Mouse (Mus musculus) embryonic facial prominence, embryonic 10.5 days (tissue): Measurements from ENCODE around the gene Gcnt2. TPM values are rescaled to one million over a fixed set of nuclear protein-coding genes. Genes with fewer than 3 reads are reported as not detected.
"Not testable (repeated sequence)": the region's sequence is repeated elsewhere in the genome, so short reads cannot be mapped to it uniquely, and the experiment has no call there.

Source experiments
- DNase-seq: peaks from one replicate; pipeline ENCODE4 v3.0.0-alpha.2; 2017; ENCODE audit warnings: low spot score
- H3K27ac ChIP-seq: fragments of 300-500 bp; sonication (generic); replicated peaks from 2 replicates; pipeline ENCODE4 v1.5.1; 2016; ENCODE audit warnings: mild to moderate bottlenecking
- H3K27me3 ChIP-seq: fragments of 300-500 bp; sonication (generic); replicated peaks from 2 replicates; pipeline ENCODE4 v1.6.1; 2016; ENCODE audit warnings: low read depth, mild to moderate bottlenecking; ENCODE audit not compliant: poor library complexity, severe bottlenecking
- H3K36me3 ChIP-seq: fragments of 300-500 bp; sonication (generic); replicated peaks from 2 replicates; pipeline ENCODE4 v1.6.1; 2016; ENCODE audit warnings: mild to moderate bottlenecking, moderate library complexity
- H3K4me1 ChIP-seq: fragments of 300-500 bp; sonication (generic); 2 replicates; pipeline ENCODE4 v1.6.1; 2016
- H3K4me3 ChIP-seq: fragments of 300-500 bp; sonication (generic); 2 replicates; pipeline ENCODE4 v1.5.1; 2016; ENCODE audit warnings: mild to moderate bottlenecking, moderate library complexity
- H3K9me3 ChIP-seq: fragments of 300-500 bp; sonication (generic); 2 replicates; pipeline ENCODE4 v1.6.1; 2016; ENCODE audit warnings: mild to moderate bottlenecking
- WGBS: fragments of 180-500 bp; shearing (Covaris S2); methylation state at CpG from one replicate; pipeline ENCODE4 v1.1.7; 2016; 5-methylcytosine and 5-hydroxymethylcytosine counted together
- polyA plus RNA-seq: library from polyadenylated mRNA; unstranded; fragments of >200 nt; fragmentation: Nextera tagmentation; extraction: Ambion mirVana; gene quantifications from 2 replicates; pipeline ENCODE4 v1.2.1, GENCODE M21; 2016

Gcnt2 gene
- polyA plus RNA-seq, 1 experiment from 2014 or later: 2.9 TPM

DNA sequence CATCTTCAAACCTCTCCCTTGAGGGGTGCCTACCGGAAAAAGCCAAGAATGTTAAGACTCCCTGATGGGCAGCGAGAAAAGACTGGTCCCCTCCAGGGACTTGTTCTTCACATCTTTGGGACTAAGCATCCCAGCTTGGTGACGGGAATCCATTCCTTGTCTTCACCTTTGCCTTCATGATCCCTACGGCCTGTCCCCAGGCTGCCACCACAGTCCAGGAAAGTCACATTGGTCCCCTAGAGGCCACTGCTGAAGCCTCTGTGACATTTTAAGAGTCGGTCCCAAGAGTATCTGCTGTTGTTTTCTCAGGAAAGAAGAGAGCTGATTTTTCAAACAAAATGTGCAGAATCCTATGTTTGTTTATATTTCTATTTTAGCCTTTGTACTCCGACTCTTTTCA is 52.4 kb downstream of the Gcnt2 start:
- H3K4me3 ChIP-seq: no peak overlapping the region
- no peak overlapping the region for H3K27ac ChIP-seq
- 82% methylated on average over 6 of the region's 6 CpGs for whole genome bisulfite sequencing
- peaks cover 21% of the 10 kb centered on the region for H3K27me3 ChIP-seq
- DNase-seq: no peak
- H3K9me3 ChIP-seq: no peaks in the 10 kb centered on the region
- peaks cover 15% of the 10 kb centered on the region for H3K4me1 ChIP-seq
- H3K36me3 ChIP-seq: no peaks in the 10 kb centered on the region

GRCm38 (mm10) chr13:40913395-40914018 is 54.0 kb downstream of the Gcnt2 start:
- DNase-seq: no peak
- H3K27me3 ChIP-seq: peaks cover 36% of the 10 kb centered on the region
- H3K4me3 ChIP-seq: no peak overlapping the region
- H3K4me1 ChIP-seq: peaks cover 26% of the 10 kb centered on the region
- H3K36me3 ChIP-seq: no peaks in the 10 kb centered on the region
- no peaks in the 10 kb centered on the region for H3K9me3 ChIP-seq
- H3K27ac ChIP-seq: no peak overlapping the region
- WGBS: 92% methylated on average over 14 of the region's 14 CpGs

- Histone ChIP-seq H3K27me3 (peaks cover 42% of the 10 kb centered on the region), H3K36me3 (no peaks in the 10 kb centered on the region), H3K27ac (no peak overlapping the region), H3K4me1 (peaks cover 28% of the 10 kb centered on the region), H3K4me3 (no peak overlapping the region), H3K9me3 (no peaks in the 10 kb centered on the region)
- no peak for DNase-seq
- WGBS: 88% methylated on average over 4 of the region's 4 CpGs
Measured at GRCm38 (mm10) chr13:40914053-40914585, 54.6 kb downstream of the Gcnt2 start.

GRCm38 (mm10) chr13:40916321-40917160 is 57.0 kb downstream of the Gcnt2 start:
- peak overlapping the region; percentile 56 for H3K4me3 ChIP-seq
- 7% methylated on average over 21 of the region's 21 CpGs for WGBS
- 0 out of 2 replicates have a peak overlapping the region, but pooled peaks have one; percentile 19 for H3K27ac ChIP-seq
- peak; percentile 26 for DNase-seq
- no peaks in the 10 kb centered on the region for H3K36me3 ChIP-seq
- peaks cover 66% of the 10 kb centered on the region for H3K27me3 ChIP-seq
- H3K9me3 ChIP-seq: no peaks in the 10 kb centered on the region
- peaks cover 28% of the 10 kb centered on the region for H3K4me1 ChIP-seq

DNA sequence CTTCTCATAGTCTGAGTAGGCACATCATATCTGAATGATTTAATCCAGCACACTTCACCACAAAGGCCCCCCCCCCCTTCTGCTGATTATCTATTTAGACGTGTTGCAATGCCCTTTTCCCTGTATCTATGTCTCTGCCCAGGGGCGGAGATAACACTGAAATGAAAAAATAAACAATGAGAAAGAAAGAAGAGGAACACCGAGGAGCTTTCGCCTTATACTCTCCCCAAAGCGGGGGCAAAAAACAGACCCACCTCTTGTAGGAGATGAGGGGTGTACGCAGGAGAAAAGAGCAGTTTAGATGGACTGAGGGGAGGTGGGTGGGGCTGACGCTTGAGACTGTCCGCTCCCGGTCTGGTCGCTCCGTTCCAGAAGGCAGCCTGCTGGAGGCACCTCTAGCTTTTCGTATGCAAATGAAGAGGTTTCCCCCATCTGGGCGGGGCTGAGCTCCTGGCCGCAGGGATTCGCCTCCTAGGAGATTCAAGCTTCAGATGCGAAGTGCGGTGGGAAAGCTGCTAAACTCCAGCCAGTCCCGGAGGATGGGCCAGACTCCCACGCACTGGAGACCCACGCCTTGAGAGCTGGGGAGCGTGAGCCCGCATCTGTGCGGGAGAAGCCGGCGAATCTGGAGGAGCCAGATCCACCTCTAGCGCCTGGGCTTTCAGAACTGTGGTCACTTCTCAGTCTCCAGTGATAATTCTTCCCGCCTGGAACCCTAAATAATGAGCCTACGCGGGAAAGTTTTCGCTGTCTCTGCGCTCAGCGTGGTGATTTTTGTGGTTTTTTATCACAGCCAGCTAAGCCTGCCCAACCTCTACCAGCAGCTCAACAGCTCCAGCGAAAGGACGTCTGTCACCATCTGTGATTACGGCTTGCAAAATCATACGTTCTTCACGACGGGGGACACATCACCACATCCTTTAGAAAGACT is 57.9 kb downstream of the Gcnt2 start:
- WGBS: under 1% methylated on average over 38 of the region's 38 CpGs
- peak overlapping the region; percentile 31; the same call in 1 of the 2 replicates for H3K27ac ChIP-seq

DNA sequence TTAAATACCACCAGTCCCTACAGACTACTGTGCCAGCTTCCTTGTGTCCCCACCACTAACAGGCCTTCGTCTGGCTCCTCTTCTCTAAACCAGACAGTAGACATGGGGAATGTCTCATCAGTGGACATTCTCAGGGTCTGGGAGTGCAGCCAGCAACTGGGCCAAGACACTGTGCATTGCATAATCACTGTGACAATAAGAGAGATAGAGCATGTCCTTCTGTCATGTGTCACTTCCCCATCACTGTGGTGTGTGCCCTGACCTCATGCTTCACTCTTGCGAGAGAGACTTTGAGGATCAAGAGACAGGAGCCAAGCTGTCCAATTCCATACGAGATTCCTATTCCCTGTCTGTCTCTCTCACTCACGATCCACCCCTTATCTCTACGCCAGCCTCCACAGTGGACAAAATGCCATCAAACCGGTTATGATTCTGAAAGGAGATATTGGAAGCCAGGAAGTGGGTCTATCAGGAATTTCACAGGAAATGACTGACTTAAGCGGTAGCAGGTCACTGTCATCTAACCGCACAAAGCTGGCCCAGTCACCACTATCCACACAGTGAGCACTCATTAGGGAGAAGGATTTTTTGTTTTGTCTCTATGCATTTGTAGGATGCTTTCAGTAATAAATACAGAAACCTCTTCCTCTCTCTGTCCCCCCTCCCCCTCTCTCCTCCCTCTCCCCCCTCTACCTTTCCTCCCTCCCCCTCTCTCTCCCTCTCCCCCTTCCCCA is 61.9 kb downstream of the Gcnt2 start:
- DNase-seq: no peak
- 71% methylated on average over 8 of the region's 8 CpGs for WGBS
- H3K4me3 ChIP-seq: no peak overlapping the region

More for the DNA sequence above, 57.9 kb downstream of the Gcnt2 start:
- H3K36me3 ChIP-seq: no peaks in the 10 kb centered on the region
- peak; percentile 77 for DNase-seq
- no peaks in the 10 kb centered on the region for H3K9me3 ChIP-seq
- H3K27me3 ChIP-seq: peaks cover 71% of the 10 kb centered on the region
- H3K4me3 ChIP-seq: peak overlapping the region; percentile 56
- peaks cover 28% of the 10 kb centered on the region for H3K4me1 ChIP-seq

GRCm38 (mm10) chr13:40922311-40922877 is 62.8 kb downstream of the Gcnt2 start:
- Histone ChIP-seq H3K27me3 (peaks cover 45% of the 10 kb centered on the region), H3K27ac (no peak overlapping the region), H3K4me3 (no peak overlapping the region), H3K36me3 (no peaks in the 10 kb centered on the region), H3K9me3 (no peaks in the 10 kb centered on the region), H3K4me1 (peaks cover 16% of the 10 kb centered on the region)
- DNase-seq: no peak
- WGBS: 77% methylated on average over 11 of the region's 11 CpGs

More for the DNA sequence above, 61.9 kb downstream of the Gcnt2 start:
- H3K27ac ChIP-seq: no peak overlapping the region
- H3K36me3 ChIP-seq: no peaks in the 10 kb centered on the region
- peaks cover 25% of the 10 kb centered on the region for H3K4me1 ChIP-seq
- H3K9me3 ChIP-seq: no peaks in the 10 kb centered on the region
- H3K27me3 ChIP-seq: peaks cover 54% of the 10 kb centered on the region

GRCm38 (mm10) chr13:40923756-40924315 is 64.3 kb downstream of the Gcnt2 start:
- no peak for DNase-seq
- WGBS: 34% methylated on average over 4 of the region's 4 CpGs
- H3K4me1 ChIP-seq: peaks cover 3% of the 10 kb centered on the region; the same call in 1 of the 2 replicates

GRCm38 (mm10) chr13:40928192-40928898 is 68.8 kb downstream of the Gcnt2 start:
- no peaks in the 10 kb centered on the region for H3K9me3 ChIP-seq
- no peak for DNase-seq
- H3K27me3 ChIP-seq: no peaks in the 10 kb centered on the region
- peaks cover 3% of the 10 kb centered on the region; the same call in 1 of the 2 replicates for H3K4me1 ChIP-seq
- no peaks in the 10 kb centered on the region for H3K36me3 ChIP-seq
- no peak overlapping the region for H3K27ac ChIP-seq
- WGBS: 81% methylated on average over 9 of the region's 9 CpGs
- H3K4me3 ChIP-seq: no peak overlapping the region

More at GRCm38 (mm10) chr13:40923756-40924315, 64.3 kb downstream of the Gcnt2 start:
- no peak overlapping the region for H3K27ac ChIP-seq
- peaks cover 32% of the 10 kb centered on the region for H3K27me3 ChIP-seq
- H3K4me3 ChIP-seq: no peak overlapping the region
- no peaks in the 10 kb centered on the region for H3K36me3 ChIP-seq
- H3K9me3 ChIP-seq: no peaks in the 10 kb centered on the region

GRCm38 (mm10) chr13:40931871-40932270 is 72.3 kb downstream of the Gcnt2 start:
- not testable (repeated sequence) for DNase-seq, H3K4me1 ChIP-seq, H3K4me3 ChIP-seq, H3K27ac ChIP-seq, H3K27me3 ChIP-seq, H3K9me3 ChIP-seq, H3K36me3 ChIP-seq
- 60% methylated on average over 1 of the region's 2 CpGs for WGBS
